Mouse (Mus musculus) G1E (cell line): ENCODE results near the gene Clec4b1.
"Not testable (repeated sequence)": the region's sequence is repeated elsewhere in the genome, so short reads cannot be mapped to it uniquely, and the experiment has no call there.

Experiments used
- CTCF ChIP-seq: IDR thresholded peaks from 2 replicates; pipeline ENCODE4 v1.5.1; 2012; ENCODE audit warnings: low read depth, low read length, inconsistent platforms, mixed read lengths
- GATA1 ChIP-seq: IDR thresholded peaks from 2 replicates; pipeline ENCODE4 v1.6.1; 2012; ENCODE audit warnings: borderline replicate concordance, low read length, inconsistent platforms, mixed read lengths
- GATA2 ChIP-seq: IDR thresholded peaks from 2 replicates; pipeline ENCODE4 v1.6.1; 2012; ENCODE audit warnings: low read depth, low read length, inconsistent platforms, borderline replicate concordance
- POLR2AphosphoS5 ChIP-seq: IDR thresholded peaks from 2 replicates; pipeline ENCODE4 v1.6.1; 2012; ENCODE audit warnings: low read depth, low read length, inconsistent platforms; ENCODE audit not compliant: insufficient replicate concordance
- TAL1 ChIP-seq: conservative IDR thresholded peaks from 2 replicates; pipeline ENCODE4 v1.6.1; 2012; ENCODE audit warnings: low read depth, low read length, inconsistent platforms, mixed read lengths

DNA sequence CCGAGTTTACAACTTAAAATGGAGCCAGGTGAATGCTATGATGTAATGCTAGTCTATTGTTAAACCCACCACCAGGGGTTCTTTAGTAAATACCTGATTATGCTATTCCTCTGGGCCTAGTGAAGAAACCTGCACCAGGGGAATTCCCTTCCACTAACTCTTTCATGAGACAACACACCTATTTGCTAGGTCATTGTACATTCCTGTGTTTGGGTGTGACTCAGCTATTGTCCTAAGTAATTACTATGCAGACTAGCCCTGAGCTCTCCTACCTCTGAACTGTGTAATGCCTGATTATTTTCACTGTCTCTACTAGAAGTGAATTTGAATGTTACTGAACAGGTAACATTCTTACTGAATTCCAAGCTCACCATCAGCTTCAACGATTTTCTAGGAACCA lies 45.1 kb upstream of the Clec4b1 start:
- not testable (repeated sequence) for TF ChIP-seq CTCF, TAL1, GATA1, GATA2, POLR2AphosphoS5
